Mouse (Mus musculus): ENCODE measurements at regions not wholly inside any gene's neighbourhood (a gene's known extent, or its start where the extent isn't known, plus 50 kb on each side); places are given as distances from the start of the nearest gene placed in this dataset.

DNA sequence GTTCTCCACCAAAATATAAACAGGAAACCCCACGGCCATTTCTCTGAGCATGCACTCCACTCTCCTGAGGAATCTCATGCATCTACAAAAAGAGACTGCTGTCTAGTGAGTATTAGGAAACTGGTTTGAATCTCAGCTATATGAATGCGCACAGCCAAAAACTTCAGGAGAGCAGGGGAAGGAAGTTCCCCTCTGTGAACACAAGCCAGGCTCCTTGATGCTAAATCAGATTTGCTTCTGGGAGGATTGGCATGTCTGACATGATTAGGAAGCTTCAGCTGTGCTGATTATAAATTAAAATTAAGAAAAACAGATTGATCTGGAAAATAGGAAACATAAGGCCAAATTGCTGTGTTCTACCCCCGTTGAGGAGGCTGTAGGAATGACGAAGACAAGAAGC lies 304.1 kb upstream of the BC052040 start:
- H3K9me3 ChIP-seq (replicated peaks; ENCODE audit: insufficient read depth, low read length), result no peaks in the 10 kb centered on the region
- H3K79me2 ChIP-seq (ENCODE audit: control insufficient read depth, insufficient read depth, low read length, poor library complexity), result no peaks in the 10 kb centered on the region
- TF ChIP-seq JUND (IDR thresholded peaks at IDR 0.05; ENCODE audit: low read depth, low read length), result no peak
- no peak for TF ChIP-seq CHD1 (IDR thresholded peaks at IDR 0.05; ENCODE audit: low read depth, low read length)
- TF ChIP-seq KAT2A (conservative IDR thresholded peaks at IDR 0.05; ENCODE audit: low read depth, low read length), result no peak
- no peak for TF ChIP-seq MAFK (IDR thresholded peaks at IDR 0.05; ENCODE audit: borderline replicate concordance, low read depth, low read length)
- TF ChIP-seq MYB (IDR thresholded peaks at IDR 0.05; ENCODE audit: low read depth, low read length), result no peak
- TF ChIP-seq ZMIZ1 (IDR thresholded peaks at IDR 0.05; ENCODE audit: low read depth, low read length), result no peak
- no peak for TF ChIP-seq POLR2AphosphoS5 (IDR thresholded peaks at IDR 0.05; ENCODE audit: borderline replicate concordance, low read depth, low read length)
- no peak for TF ChIP-seq ETS1 (IDR thresholded peaks at IDR 0.05; ENCODE audit: low read depth, low read length)
- no peak for TF ChIP-seq MAX (IDR thresholded peaks at IDR 0.05; ENCODE audit: low read length)
- TF ChIP-seq CTCF (IDR thresholded peaks at IDR 0.05 in 2 of 3, conservative IDR thresholded peaks at IDR 0.05 in 1 of 3; ENCODE audit: control insufficient read depth in 1 of 3, insufficient read depth in 1 of 3, low read depth in 2 of 3, low read length in 3 of 3, poor library complexity in 1 of 3, severe bottlenecking in 1 of 3), result no peak
- no peak for TF ChIP-seq GATA1 (IDR thresholded peaks at IDR 0.05; ENCODE audit: low read depth, low read length)
- H3K4me1 ChIP-seq (ENCODE audit: control insufficient read depth in 1 of 2, insufficient read depth in 2 of 2, low read length in 2 of 2), result no peaks in the 10 kb centered on the region
- H3K4me3 ChIP-seq (ENCODE audit: control insufficient read depth in 1 of 2, insufficient read depth in 1 of 2, low read depth in 2 of 2, low read length in 2 of 2), result no peak overlapping the region
- no peaks in the 10 kb centered on the region for H3K36me3 ChIP-seq (ENCODE audit: control insufficient read depth in 1 of 2, insufficient read depth in 2 of 2, low read length in 2 of 2)
- H3K9ac ChIP-seq (ENCODE audit: control insufficient read depth, low read depth, low read length, poor library complexity, severe bottlenecking), result no peak overlapping the region
- no peak overlapping the region for H3K27ac ChIP-seq (ENCODE audit: control insufficient read depth, low read depth, low read length)
- no peaks in the 10 kb centered on the region for H3K27me3 ChIP-seq (ENCODE audit: control insufficient read depth in 1 of 2, insufficient read depth in 2 of 2, low read length in 2 of 2)
- no peak for DNase-seq (ENCODE audit: low read depth, low spot score)

DNA sequence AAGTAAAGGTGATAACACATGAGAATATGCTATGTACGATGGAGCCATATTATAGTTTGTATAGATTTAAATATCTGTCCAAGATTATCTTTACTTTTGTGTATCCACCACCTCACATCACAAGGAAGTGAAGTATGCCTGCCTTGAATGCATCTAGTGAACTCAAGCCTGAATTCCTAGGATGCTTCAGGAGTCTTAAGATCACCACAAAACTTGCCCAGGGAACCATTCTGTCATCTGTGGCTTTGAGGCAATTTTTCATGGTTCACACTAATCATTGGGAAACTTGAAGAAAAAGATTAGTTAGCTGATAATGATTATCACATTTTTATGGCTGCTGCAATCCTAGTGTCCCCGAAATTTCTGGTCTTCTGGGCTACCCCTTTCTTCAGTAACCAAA lies 288.5 kb upstream of the BC052040 start:
- no peak overlapping the region for H3K4me3 ChIP-seq (ENCODE audit: control insufficient read depth in 1 of 2, insufficient read depth in 1 of 2, low read depth in 2 of 2, low read length in 2 of 2)
- TF ChIP-seq MYC (IDR thresholded peaks at IDR 0.05; ENCODE audit: low read depth, low read length) (no peak), TBP (IDR thresholded peaks at IDR 0.05; ENCODE audit: low read depth, low read length) (no peak), MAFK (IDR thresholded peaks at IDR 0.05; ENCODE audit: borderline replicate concordance, low read depth, low read length) (no peak), CTCF (IDR thresholded peaks at IDR 0.05 in 2 of 3, conservative IDR thresholded peaks at IDR 0.05 in 1 of 3; ENCODE audit: control insufficient read depth in 1 of 3, insufficient read depth in 1 of 3, low read depth in 2 of 3, low read length in 3 of 3, poor library complexity in 1 of 3, severe bottlenecking in 1 of 3) (no peak), SMC3 (IDR thresholded peaks at IDR 0.05; ENCODE audit: low read depth, low read length) (no peak)
- no peaks in the 10 kb centered on the region for H3K36me3 ChIP-seq (ENCODE audit: control insufficient read depth in 1 of 2, insufficient read depth in 2 of 2, low read length in 2 of 2)
- H3K9ac ChIP-seq (ENCODE audit: control insufficient read depth, low read depth, low read length, poor library complexity, severe bottlenecking), result no peak overlapping the region
- H3K27me3 ChIP-seq (ENCODE audit: control insufficient read depth in 1 of 2, insufficient read depth in 2 of 2, low read length in 2 of 2), result no peaks in the 10 kb centered on the region
- no peaks in the 10 kb centered on the region for H3K4me1 ChIP-seq (ENCODE audit: control insufficient read depth in 1 of 2, insufficient read depth in 2 of 2, low read length in 2 of 2)
- DNase-seq (ENCODE audit: low read depth, low spot score), result no peak
- no peaks in the 10 kb centered on the region for H3K79me2 ChIP-seq (ENCODE audit: control insufficient read depth, insufficient read depth, low read length, poor library complexity)
- no peaks in the 10 kb centered on the region for H3K9me3 ChIP-seq (replicated peaks; ENCODE audit: insufficient read depth, low read length)
- H3K27ac ChIP-seq (ENCODE audit: control insufficient read depth, low read depth, low read length), result no peak overlapping the region

GRCm38 (mm10) chr2:115297463-115297862 lies 284.1 kb upstream of the BC052040 start:
- H3K4me1 ChIP-seq (ENCODE audit: control insufficient read depth in 1 of 2, insufficient read depth in 2 of 2, low read length in 2 of 2), result no peaks in the 10 kb centered on the region
- H3K9ac ChIP-seq (ENCODE audit: control insufficient read depth, low read depth, low read length, poor library complexity, severe bottlenecking), result no peak overlapping the region
- H3K27ac ChIP-seq (ENCODE audit: control insufficient read depth, low read depth, low read length), result no peak overlapping the region
- no peaks in the 10 kb centered on the region for H3K79me2 ChIP-seq (ENCODE audit: control insufficient read depth, insufficient read depth, low read length, poor library complexity)
- no peak overlapping the region for H3K4me3 ChIP-seq (ENCODE audit: control insufficient read depth in 1 of 2, insufficient read depth in 1 of 2, low read depth in 2 of 2, low read length in 2 of 2)
- H3K9me3 ChIP-seq (replicated peaks; ENCODE audit: insufficient read depth, low read length), result no peaks in the 10 kb centered on the region
- DNase-seq (ENCODE audit: low read depth, low spot score), result no peak
- TF ChIP-seq E2F4 (IDR thresholded peaks at IDR 0.05; ENCODE audit: borderline replicate concordance, low read depth, low read length), result no peak
- H3K36me3 ChIP-seq (ENCODE audit: control insufficient read depth in 1 of 2, insufficient read depth in 2 of 2, low read length in 2 of 2), result no peaks in the 10 kb centered on the region
- H3K27me3 ChIP-seq (ENCODE audit: control insufficient read depth in 1 of 2, insufficient read depth in 2 of 2, low read length in 2 of 2), result no peaks in the 10 kb centered on the region; a peak in 1 of 4 replicates

Data from MEL (cell line).